Mouse (Mus musculus) T-helper 1 cell (primary cell): Measurements from ENCODE around the gene Gins2.

ENCODE experiments used
- in situ Hi-C: fragments of 300-600 bp; cut with MboI, MseI; formaldehyde crosslinking; loops from one replicate; pipeline ENCODE4 v1.15.1; 2025; ENCODE audit warnings: high pct_unique_total_duplicates

Gins2 gene

GRCm38 (mm10) chr8:120530954-120531656, 58.0 kb downstream of the Gins2 start:
- in situ Hi-C loops, result no loop called here

- in situ Hi-C loops, result no loop called here
These were observed 59.9 kb downstream of the Gins2 start for GRCm38 (mm10) chr8:120529226-120529625.
